Mouse (Mus musculus): ENCODE measurements around the gene Kcng4. TPM values are rescaled to one million over a fixed set of nuclear protein-coding genes. Genes with fewer than 3 reads are reported as not detected.

Kcng4 gene
- polyA plus RNA-seq, 1 experiment from 2014 or later, result 0.08 TPM

DNA sequence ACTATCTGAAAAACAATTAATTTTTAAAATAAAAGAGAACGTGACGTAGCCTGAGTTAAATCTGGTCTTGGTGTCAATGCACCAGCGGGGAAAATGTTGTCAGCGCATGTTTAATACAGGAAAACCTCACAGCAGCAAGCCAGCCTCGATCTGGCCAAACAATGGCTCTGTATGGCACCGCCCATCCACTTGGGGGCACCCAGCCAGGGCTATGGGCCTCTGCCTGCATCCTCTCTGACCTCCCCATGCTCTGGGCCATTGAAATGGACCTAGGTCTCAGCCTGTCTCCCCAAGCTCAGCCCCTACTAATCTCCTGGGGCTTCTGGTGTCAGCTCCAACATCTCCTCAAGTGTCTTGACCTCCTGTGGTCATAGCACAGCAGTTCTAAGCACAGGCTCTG is 26.4 kb upstream of the Kcng4 start:
- Histone ChIP-seq H3K4me2 (replicated peaks; ENCODE audit: low read depth, low read length) (no peak overlapping the region), H3K36me3 (ENCODE audit: insufficient read depth, low read length) (no peaks in the 10 kb centered on the region), H3K4me1 (ENCODE audit: insufficient read depth, low read depth, low read length) (peaks cover 8% of the 10 kb centered on the region), H3K9ac (replicated peaks; ENCODE audit: low read depth) (no peak overlapping the region), H3K27ac (ENCODE audit: low read length) (no peak overlapping the region), H3K9me3 (ENCODE audit: low read length) (no peaks in the 10 kb centered on the region), H3K4me3 (ENCODE audit: low read depth, low read length) (no peak overlapping the region), H3K27me3 (replicated peaks; ENCODE audit: insufficient read depth, low read length) (no peaks in the 10 kb centered on the region)
- WGBS, result 69% methylated on average over 6 of the region's 6 CpGs
- DNase-seq (ENCODE audit: low spot score) (no peak), ATAC-seq (peak; percentile 16; the same call in 1 of the 2 replicates)
- TF ChIP-seq CTCF (IDR thresholded peaks at IDR 0.05), result peak; percentile 28
- no peak for TF ChIP-seq EP300 (IDR thresholded peaks at IDR 0.05)

DNA sequence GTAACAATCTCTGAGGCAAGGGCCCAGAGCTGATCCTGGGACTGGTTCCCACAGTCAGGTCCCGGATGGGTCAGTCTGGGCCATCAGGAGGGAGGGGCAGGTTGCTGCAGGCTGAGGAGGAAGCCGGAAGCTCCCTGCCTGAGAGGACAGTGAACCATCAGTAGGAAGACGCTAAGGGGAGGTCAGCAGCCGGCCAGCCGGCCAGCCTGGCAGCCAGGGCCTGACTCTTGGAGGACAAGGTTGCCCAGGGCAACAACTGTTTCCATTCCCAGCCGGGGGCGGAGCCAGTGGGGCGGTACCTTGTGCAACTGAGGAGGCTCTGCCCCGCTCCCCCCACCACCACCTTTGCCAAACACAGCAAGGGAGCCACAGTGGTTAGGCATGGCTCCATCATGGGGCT is 25.6 kb upstream of the Kcng4 start:
- Histone ChIP-seq H3K9ac (replicated peaks; ENCODE audit: low read depth) (no peak overlapping the region), H3K4me1 (ENCODE audit: insufficient read depth, low read depth, low read length) (peaks cover 4% of the 10 kb centered on the region), H3K4me3 (ENCODE audit: low read depth, low read length) (no peak overlapping the region), H3K27me3 (replicated peaks; ENCODE audit: insufficient read depth, low read length) (no peaks in the 10 kb centered on the region), H3K27ac (ENCODE audit: low read length) (peak overlapping the region; percentile 27; the same call in 1 of the 2 replicates), H3K36me3 (ENCODE audit: insufficient read depth, low read length) (no peaks in the 10 kb centered on the region), H3K4me2 (replicated peaks; ENCODE audit: low read depth, low read length) (no peak overlapping the region), H3K9me3 (ENCODE audit: low read length) (no peaks in the 10 kb centered on the region)
- DNase-seq (ENCODE audit: low spot score) (peak; percentile 74), ATAC-seq (peak; percentile 77)
- TF ChIP-seq EP300 (IDR thresholded peaks at IDR 0.05) (no peak), CTCF (IDR thresholded peaks at IDR 0.05) (no peak)
- 7% methylated on average over 9 of the region's 9 CpGs for WGBS

DNA sequence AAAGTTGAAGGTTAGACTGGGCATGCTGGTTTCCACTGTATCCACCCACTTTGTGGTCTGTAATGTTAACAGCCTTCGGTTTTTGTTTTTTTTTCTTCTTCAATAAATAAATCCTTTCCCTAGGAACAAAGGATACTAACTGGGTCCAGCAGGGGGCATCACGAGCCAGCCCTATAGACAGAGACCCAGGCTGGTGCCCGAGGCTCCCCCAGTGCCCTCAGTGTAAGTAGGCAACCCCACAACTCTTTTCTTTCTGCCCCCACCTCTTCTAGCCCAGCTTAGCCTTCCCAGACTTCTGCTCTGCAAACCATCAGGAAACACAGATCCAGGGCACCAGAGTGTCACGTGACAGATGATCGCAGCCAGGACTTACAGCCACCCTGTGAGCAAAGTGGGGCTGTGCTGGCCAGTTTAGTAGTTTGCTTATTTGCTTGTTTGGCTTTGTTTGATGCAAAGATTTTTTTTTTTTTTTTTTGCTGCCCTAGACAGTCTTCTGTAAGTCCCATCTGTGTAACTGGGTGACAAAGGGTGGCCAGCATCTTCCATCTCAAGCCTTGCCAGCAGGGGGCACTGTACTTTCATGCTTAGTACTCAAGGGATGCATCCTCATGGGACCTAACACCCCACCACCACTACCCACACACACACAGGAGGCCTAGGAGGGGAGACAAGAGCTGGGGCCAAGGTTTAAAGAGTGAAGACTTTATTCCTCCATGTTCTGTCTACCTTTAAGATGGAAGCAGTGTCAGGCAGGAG is 21.4 kb upstream of the Kcng4 start:
- Histone ChIP-seq H3K36me3 (ENCODE audit: insufficient read depth, low read length) (no peaks in the 10 kb centered on the region), H3K4me1 (ENCODE audit: insufficient read depth, low read depth, low read length) (no peaks in the 10 kb centered on the region), H3K9me3 (ENCODE audit: low read length) (no peaks in the 10 kb centered on the region), H3K27ac (ENCODE audit: low read length) (no peak overlapping the region), H3K4me3 (ENCODE audit: low read depth, low read length) (no peak overlapping the region), H3K9ac (replicated peaks; ENCODE audit: low read depth) (no peak overlapping the region), H3K27me3 (replicated peaks; ENCODE audit: insufficient read depth, low read length) (no peaks in the 10 kb centered on the region), H3K4me2 (replicated peaks; ENCODE audit: low read depth, low read length) (no peak overlapping the region)
- peak; percentile 70 for TF ChIP-seq CTCF (IDR thresholded peaks at IDR 0.05)
- TF ChIP-seq EP300 (IDR thresholded peaks at IDR 0.05), result no peak
- ATAC-seq (peak; percentile 48), DNase-seq (ENCODE audit: low spot score) (peak; percentile 65)
- WGBS, result 37% methylated on average over 5 of the region's 5 CpGs

DNA sequence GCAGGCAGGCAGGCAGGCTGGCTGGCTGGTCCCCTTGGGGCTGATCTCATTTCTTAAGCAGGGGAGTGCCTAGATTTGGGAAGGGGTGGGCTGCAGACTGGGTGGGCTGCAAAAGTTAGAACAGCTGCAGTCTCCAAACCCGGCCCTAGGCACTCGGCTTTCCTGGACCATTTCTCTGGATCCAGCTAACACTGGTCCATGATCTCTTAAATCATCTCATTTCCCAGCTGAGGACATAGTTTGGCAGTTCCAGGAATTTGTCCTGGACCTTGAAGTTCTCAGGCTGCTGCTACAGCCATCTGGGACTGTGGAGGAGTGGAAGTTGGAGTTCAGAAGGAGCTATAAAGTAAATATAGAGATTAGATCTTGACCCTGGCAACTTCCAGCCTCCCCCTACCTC is 15.8 kb upstream of the Kcng4 start:
- ATAC-seq (no peak), DNase-seq (ENCODE audit: low spot score) (no peak)
- 15% methylated on average over 2 of the region's 2 CpGs for WGBS

DNA sequence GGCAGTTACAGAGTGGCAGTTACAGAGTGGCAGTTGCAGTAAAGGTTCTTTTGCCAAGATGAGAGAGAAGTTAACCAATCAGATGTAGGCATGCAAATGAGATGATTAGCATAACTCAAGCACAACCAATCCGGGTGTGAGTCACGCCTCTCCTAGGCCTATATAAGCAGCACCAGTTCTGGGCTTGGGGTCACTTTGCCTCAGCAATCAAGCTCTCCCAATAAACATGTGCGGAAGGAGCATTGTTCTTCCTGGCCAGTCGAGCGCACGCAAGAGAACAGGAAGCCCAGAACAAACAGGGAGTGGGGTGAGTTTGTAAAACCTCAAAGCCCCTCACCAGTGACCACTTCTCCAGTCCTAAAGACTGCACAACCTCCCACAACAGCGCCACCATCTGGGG is 11.4 kb upstream of the Kcng4 start:
- TF ChIP-seq CTCF (IDR thresholded peaks at IDR 0.05) (no peak), EP300 (IDR thresholded peaks at IDR 0.05) (no peak)
- WGBS, result 74% methylated on average over 7 of the region's 7 CpGs
- Histone ChIP-seq H3K27me3 (replicated peaks; ENCODE audit: insufficient read depth, low read length) (no peaks in the 10 kb centered on the region), H3K4me1 (ENCODE audit: insufficient read depth, low read depth, low read length) (no peaks in the 10 kb centered on the region), H3K27ac (ENCODE audit: low read length) (no peak overlapping the region), H3K4me3 (ENCODE audit: low read depth, low read length) (no peak overlapping the region), H3K9me3 (ENCODE audit: low read length) (no peaks in the 10 kb centered on the region), H3K9ac (replicated peaks; ENCODE audit: low read depth) (no peak overlapping the region), H3K36me3 (ENCODE audit: insufficient read depth, low read length) (no peaks in the 10 kb centered on the region), H3K4me2 (replicated peaks; ENCODE audit: low read depth, low read length) (no peak overlapping the region)
- DNase-seq (ENCODE audit: low spot score) (no peak), ATAC-seq (no peak)

More for the DNA sequence above, 15.8 kb upstream of the Kcng4 start:
- Histone ChIP-seq H3K4me3 (ENCODE audit: low read depth, low read length) (no peak overlapping the region), H3K9ac (replicated peaks; ENCODE audit: low read depth) (no peak overlapping the region), H3K4me1 (ENCODE audit: insufficient read depth, low read depth, low read length) (no peaks in the 10 kb centered on the region), H3K4me2 (replicated peaks; ENCODE audit: low read depth, low read length) (no peak overlapping the region), H3K27ac (ENCODE audit: low read length) (no peak overlapping the region), H3K36me3 (ENCODE audit: insufficient read depth, low read length) (no peaks in the 10 kb centered on the region), H3K27me3 (replicated peaks; ENCODE audit: insufficient read depth, low read length) (no peaks in the 10 kb centered on the region), H3K9me3 (ENCODE audit: low read length) (no peaks in the 10 kb centered on the region)
- no peak for TF ChIP-seq CTCF (IDR thresholded peaks at IDR 0.05)
- TF ChIP-seq EP300 (IDR thresholded peaks at IDR 0.05), result no peak

DNA sequence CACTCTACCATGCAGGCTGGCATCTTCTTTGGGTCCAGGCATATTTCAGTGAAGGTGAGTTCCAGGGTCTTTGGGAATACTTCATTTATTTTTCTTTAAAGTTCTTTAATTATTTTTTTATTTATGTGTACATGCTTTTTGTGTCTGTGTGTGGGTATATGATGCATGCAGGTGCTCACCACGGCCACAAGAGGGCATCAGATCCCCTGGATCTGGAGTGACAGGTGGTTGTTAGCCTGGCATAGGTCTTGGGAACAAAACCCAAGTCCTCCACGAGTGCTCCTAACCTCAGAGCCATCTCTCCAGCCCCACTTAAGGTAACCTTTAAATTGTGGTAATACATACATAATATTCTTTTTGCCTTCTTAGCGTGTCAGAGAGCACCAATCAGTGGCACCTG is 10.7 kb upstream of the Kcng4 start:
- Histone ChIP-seq H3K27me3 (replicated peaks; ENCODE audit: insufficient read depth, low read length) (no peaks in the 10 kb centered on the region), H3K36me3 (ENCODE audit: insufficient read depth, low read length) (no peaks in the 10 kb centered on the region), H3K4me3 (ENCODE audit: low read depth, low read length) (no peak overlapping the region), H3K9ac (replicated peaks; ENCODE audit: low read depth) (no peak overlapping the region), H3K4me1 (ENCODE audit: insufficient read depth, low read depth, low read length) (no peaks in the 10 kb centered on the region), H3K9me3 (ENCODE audit: low read length) (no peaks in the 10 kb centered on the region), H3K27ac (ENCODE audit: low read length) (no peak overlapping the region), H3K4me2 (replicated peaks; ENCODE audit: low read depth, low read length) (no peak overlapping the region)
- no peak for TF ChIP-seq EP300 (IDR thresholded peaks at IDR 0.05)
- TF ChIP-seq CTCF (IDR thresholded peaks at IDR 0.05), result peak; percentile 41
- WGBS, result 52% methylated on average over 3 of the region's 3 CpGs
- DNase-seq (ENCODE audit: low spot score) (no peak), ATAC-seq (no peak)
